Mouse (Mus musculus): ENCODE data around the gene Gm973.

- TF ChIP-seq POLR2A (IDR thresholded peaks at IDR 0.05; ENCODE audit: control insufficient read depth, low read depth, low read length) (no peak), CTCF (IDR thresholded peaks at IDR 0.05; ENCODE audit: control insufficient read depth, insufficient read depth, insufficient replicate concordance, low read depth, low read length) (no peak)
These were observed 64.2 kb downstream of the Gm973 start for GRCm38 (mm10) chr1:59580131-59580751.
